Mouse (Mus musculus): ENCODE data around the gene Rundc3b. TPM values are rescaled to one million over a fixed set of nuclear protein-coding genes. Genes with fewer than 3 reads are reported as not detected.

Gene Rundc3b
- total and polyA plus RNA-seq, 2 experiments from 2014 or later = 0.44 to 0.88 TPM

GRCm38 (mm10) chr5:8487989-8488700 is 134.6 kb downstream of the Rundc3b start:
- no peaks in the 10 kb centered on the region for H3K27me3 ChIP-seq (ENCODE audit: control insufficient read depth, insufficient read depth, low read length)
- no peak for ATAC-seq (ENCODE audit: insufficient read depth, low read depth)
- TF ChIP-seq EP300 (IDR thresholded peaks at IDR 0.05; ENCODE audit: low read depth) (no peak), CTCF (IDR thresholded peaks at IDR 0.05; ENCODE audit: low read depth) (no peak)
- H3K27ac ChIP-seq (ENCODE audit: low read depth) = no peak overlapping the region
- H3K9me3 ChIP-seq (replicated peaks; ENCODE audit: control insufficient read depth, low read length) = no peaks in the 10 kb centered on the region
- H3K4me3 ChIP-seq (ENCODE audit: low read depth, low read length) = no peak overlapping the region
- H3K4me2 ChIP-seq (ENCODE audit: low read depth, low read length) = no peak overlapping the region
- 72% methylated on average over 4 of the region's 4 CpGs for WGBS
- H3K4me1 ChIP-seq (ENCODE audit: control insufficient read depth, insufficient read depth) = no peaks in the 10 kb centered on the region
- H3K36me3 ChIP-seq (replicated peaks; ENCODE audit: control insufficient read depth, insufficient read depth, low read length) = no peaks in the 10 kb centered on the region
- no peak for DNase-seq (ENCODE audit: low spot score)
- H3K9ac ChIP-seq (replicated peaks; ENCODE audit: low read depth, low read length) = no peak overlapping the region

- DNase-seq (ENCODE audit: low spot score) = no peak
- Histone ChIP-seq H3K27me3 (ENCODE audit: control insufficient read depth, insufficient read depth, low read length) (no peaks in the 10 kb centered on the region), H3K4me3 (ENCODE audit: low read depth, low read length) (no peak overlapping the region), H3K27ac (ENCODE audit: low read depth) (no peak overlapping the region), H3K9me3 (replicated peaks; ENCODE audit: control insufficient read depth, low read length) (no peaks in the 10 kb centered on the region), H3K4me2 (ENCODE audit: low read depth, low read length) (no peak overlapping the region), H3K36me3 (replicated peaks; ENCODE audit: control insufficient read depth, insufficient read depth, low read length) (0 out of 2 replicates have a peak, but pooled peaks cover 8% of the 10 kb centered on the region), H3K9ac (replicated peaks; ENCODE audit: low read depth, low read length) (no peak overlapping the region), H3K4me1 (ENCODE audit: control insufficient read depth, insufficient read depth) (no peaks in the 10 kb centered on the region)
- TF ChIP-seq CTCF (IDR thresholded peaks at IDR 0.05; ENCODE audit: low read depth) = no peak
- TF ChIP-seq EP300 (IDR thresholded peaks at IDR 0.05; ENCODE audit: low read depth) = no peak
- 76% methylated on average over 5 of the region's 5 CpGs for WGBS
- no peak for ATAC-seq (ENCODE audit: insufficient read depth, low read depth)
Observed at GRCm38 (mm10) chr5:8456561-8456960, 166.2 kb downstream of the Rundc3b start.

GRCm38 (mm10) chr5:8455565-8455964 is 167.2 kb downstream of the Rundc3b start:
- no peak overlapping the region for H3K9ac ChIP-seq (replicated peaks; ENCODE audit: low read depth, low read length)
- ATAC-seq (ENCODE audit: insufficient read depth, low read depth) = no peak
- no peak overlapping the region for H3K4me2 ChIP-seq (ENCODE audit: low read depth, low read length)
- TF ChIP-seq CTCF (IDR thresholded peaks at IDR 0.05; ENCODE audit: low read depth) (no peak), EP300 (IDR thresholded peaks at IDR 0.05; ENCODE audit: low read depth) (no peak)
- no peaks in the 10 kb centered on the region for H3K4me1 ChIP-seq (ENCODE audit: control insufficient read depth, insufficient read depth)
- H3K4me3 ChIP-seq (ENCODE audit: low read depth, low read length) = no peak overlapping the region
- no peaks in the 10 kb centered on the region for H3K27me3 ChIP-seq (ENCODE audit: control insufficient read depth, insufficient read depth, low read length)
- DNase-seq (ENCODE audit: low spot score) = no peak
- H3K9me3 ChIP-seq (replicated peaks; ENCODE audit: control insufficient read depth, low read length) = no peaks in the 10 kb centered on the region
- H3K27ac ChIP-seq (ENCODE audit: low read depth) = no peak overlapping the region
- H3K36me3 ChIP-seq (replicated peaks; ENCODE audit: control insufficient read depth, insufficient read depth, low read length) = 0 out of 2 replicates have a peak, but pooled peaks cover 8% of the 10 kb centered on the region

Other genes starting within 250 kb of the Rundc3b start
- 8.1 and 22.3 TPM in 2 replicates for gene Dbf4, start 200.2 kb downstream of the Rundc3b start, total RNA-seq (2014; rRNA removed; ENCODE audit: low replicate concordance)
- 7.7 and 8.5 TPM in 2 replicates for gene Dbf4, start 200.2 kb downstream of the Rundc3b start, polyA plus RNA-seq (2015; fragmentation: Nextera tagmentation; extraction: Ambion mirVana)
- 6.6 and 7.7 TPM in 2 replicates for gene Slc25a40, start 200.1 kb downstream of the Rundc3b start, total RNA-seq (2014; rRNA removed; ENCODE audit: low replicate concordance)
- 11.7 and 11.9 TPM in 2 replicates for gene Slc25a40, start 200.1 kb downstream of the Rundc3b start, polyA plus RNA-seq (2015; fragmentation: Nextera tagmentation; extraction: Ambion mirVana)
- gene Abcb1a, start 37.1 kb upstream of the Rundc3b start, total RNA-seq (2014; rRNA removed; ENCODE audit: low replicate concordance) = 1.6 and 3.0 TPM in 2 replicates
- gene Abcb1a, start 37.1 kb upstream of the Rundc3b start, polyA plus RNA-seq (2015; fragmentation: Nextera tagmentation; extraction: Ambion mirVana) = 0.93 and 0.96 TPM in 2 replicates
- gene Abcb1b, start 175.2 kb upstream of the Rundc3b start, total RNA-seq (2014; rRNA removed; ENCODE audit: low replicate concordance) = 0.08 and 3.1 TPM in 2 replicates
- 1.2 and 2.1 TPM in 2 replicates for gene Abcb1b, start 175.2 kb upstream of the Rundc3b start, polyA plus RNA-seq (2015; fragmentation: Nextera tagmentation; extraction: Ambion mirVana)